Mouse (Mus musculus) embryonic stem cell, embryonic (primary cell): ENCODE results near the gene 1700020D05Rik.

Experiments used
- CTCF ChIA-PET, 4 experiments: fragments of 300-600 bp in 2 of 4; fragments of 350-600 bp in 2 of 4; sonication (Branson Sonifier 250); formaldehyde crosslinking; loops; one replicate each; lab custom pipeline; 2022; ENCODE audit warnings: inconsistent platforms in 2 of 4; lab: Charles Lee
- POLR2A ChIA-PET, 4 experiments: fragments of 300-600 bp in 2 of 4; fragments of 350-600 bp in 2 of 4; sonication (Branson Sonifier 250); formaldehyde crosslinking; loops; one replicate each; lab custom pipeline; 2022; ENCODE audit warnings: antibody characterized with exemption in 4 of 4, inconsistent platforms in 1 of 4; lab: Charles Lee

1700020D05Rik gene

GRCm38 (mm10) chr19:5473720-5474119 lies 29.9 kb downstream of the 1700020D05Rik start, which contains the start of gene Efemp2:
Gene Efemp2, plus strand, starts transcription at chr19:5473954.
- POLR2A ChIA-PET = interaction anchor here (0.5 to 28.9 kb wide), 18 partner anchors 10 to 373 kb away, joined by 3 to 735 read pairs (median 6); partner anchors contain the start of genes Mus81 (in 4 of the 4), Cfl1 (in 3 of the 4), Ccdc85b (in 2 of the 4) and Fibp (in 2 of the 4)
- CTCF ChIA-PET = interaction anchor here (0.7 to 3.3 kb wide), 10 partner anchors 10 to 240 kb away, joined by 3 to 21 read pairs (median 8); partner anchors contain the start of genes Mus81 (in 3 of the 4), Ap5b1 (in 1 of the 4) and Ccdc85b (in 1 of the 4)

- ChIA-PET CTCF (interaction anchor here (0.8 to 3.3 kb wide), 8 partner anchors 9 to 95 kb away, joined by 3 to 21 read pairs (median 6); partner anchors contain the start of genes Mus81 (in 2 of the 4), Ap5b1 (in 1 of the 4) and Ccdc85b (in 1 of the 4)), POLR2A (interaction anchor here in 3 of 4 experiments (0.7 to 28.9 kb wide), 12 partner anchors 9 to 176 kb away, joined by 3 to 735 read pairs (median 6); partner anchors contain the start of genes Cfl1 (in 3 of the 3), Mus81 (in 3 of the 3), Fibp (in 2 of the 3) and Ccdc85b (in 1 of the 3))
Measured at GRCm38 (mm10) chr19:5472857-5473256, 30.7 kb downstream of the 1700020D05Rik start.

- ChIA-PET CTCF (interaction anchor here in 3 of 4 experiments (0.7 to 1.9 kb wide), 6 partner anchors 8 to 316 kb away, joined by 3 to 7 read pairs (median 3); partner anchors contain the start of genes Fibp (in 1 of the 3) and Mus81 (in 1 of the 3)), POLR2A (interaction anchor here in 3 of 4 experiments (0.7 to 28.9 kb wide), 9 partner anchors 14 to 574 kb away, joined by 3 to 735 read pairs (median 4); partner anchors contain the start of genes Ccdc85b (in 2 of the 3), Cfl1 (in 2 of the 3) and Mus81 (in 2 of the 3))
Measured at GRCm38 (mm10) chr19:5471846-5472245, 31.7 kb downstream of the 1700020D05Rik start.

- CTCF ChIA-PET = interaction anchor here in 3 of 4 experiments (0.6 to 10.5 kb wide), 6 partner anchors 11 to 319 kb away, joined by 4 to 118 read pairs (median 6); partner anchors contain the start of genes Mus81 (in 2 of the 3), Ccdc85b (in 1 of the 3) and Cfl1 (in 1 of the 3)
- POLR2A ChIA-PET = interaction anchor here (0.6 to 28.9 kb wide), 26 partner anchors 8 to 1007 kb away, joined by 3 to 735 read pairs (median 4); partner anchors contain the start of genes Mus81 (in 4 of the 4), Ccdc85b (in 3 of the 4), Cfl1 (in 3 of the 4) and Drap1 (in 3 of the 4)
Measured at GRCm38 (mm10) chr19:5468374-5468773, 35.2 kb downstream of the 1700020D05Rik start, which contains the start of gene Ctsw. Gene Ctsw, minus strand, starts transcription at chr19:5468507.

- ChIA-PET CTCF (interaction anchor here in 1 of 4 experiments (0.6 to 10.5 kb wide), 3 partner anchors 10 to 320 kb away, joined by 3 to 118 read pairs (median 10); partner anchors contain the start of genes Ccdc85b, Cfl1 and Mus81), POLR2A (interaction anchor here in 3 of 4 experiments (0.7 to 28.9 kb wide), 9 partner anchors 10 to 167 kb away, joined by 3 to 735 read pairs (median 8); partner anchors contain the start of genes Ccdc85b (in 2 of the 3), Cfl1 (in 2 of the 3), Mus81 (in 2 of the 3) and Drap1 (in 1 of the 3))
Measured at GRCm38 (mm10) chr19:5466916-5467500, 36.6 kb downstream of the 1700020D05Rik start.

GRCm38 (mm10) chr19:5465037-5465436 lies 38.5 kb downstream of the 1700020D05Rik start:
- CTCF ChIA-PET = interaction anchor here (0.6 to 10.5 kb wide), 9 partner anchors 10 to 167 kb away, joined by 3 to 118 read pairs (median 8); partner anchors contain the start of genes Mus81 (in 3 of the 4), Ap5b1 (in 1 of the 4), Cfl1 (in 1 of the 4) and Efemp2 (in 1 of the 4)

GRCm38 (mm10) chr19:5463791-5464562 lies 39.6 kb downstream of the 1700020D05Rik start:
- CTCF ChIA-PET = interaction anchor here (0.6 to 10.5 kb wide), 60 partner anchors 8 to 410 kb away, joined by 3 to 118 read pairs (median 4); partner anchors contain the start of genes Mus81 (in 4 of the 4), AI837181 (in 1 of the 4), Ap5b1 (in 1 of the 4) and Cfl1 (in 1 of the 4)
- POLR2A ChIA-PET = interaction anchor here (0.5 to 28.9 kb wide), 57 partner anchors 10 to 986 kb away, joined by 3 to 735 read pairs (median 4); partner anchors contain the start of genes Mus81 (in 4 of the 4), Cfl1 (in 3 of the 4), Eif1ad (in 3 of the 4) and Drap1 (in 2 of the 4)

More at GRCm38 (mm10) chr19:5465037-5465436, 38.5 kb downstream of the 1700020D05Rik start:
- POLR2A ChIA-PET = interaction anchor here in 3 of 4 experiments (0.6 to 28.9 kb wide), 12 partner anchors 8 to 57 kb away, joined by 3 to 735 read pairs (median 7); partner anchors contain the start of genes Mus81 (in 3 of the 3), Cfl1 (in 2 of the 3), AI837181 (in 1 of the 3) and Ccdc85b (in 1 of the 3)

- ChIA-PET CTCF (interaction anchor here (0.6 to 10.5 kb wide), 51 partner anchors 9 to 409 kb away, joined by 3 to 118 read pairs (median 4); partner anchors contain the start of genes Mus81 (in 4 of the 4), AI837181 (in 1 of the 4), Ap5b1 (in 1 of the 4) and Cfl1 (in 1 of the 4)), POLR2A (interaction anchor here (0.5 to 28.9 kb wide), 47 partner anchors 10 to 985 kb away, joined by 3 to 735 read pairs (median 4); partner anchors contain the start of genes Mus81 (in 4 of the 4), Cfl1 (in 3 of the 4), Drap1 (in 2 of the 4) and Efemp2 (in 2 of the 4))
Measured at GRCm38 (mm10) chr19:5463212-5463611, 40.4 kb downstream of the 1700020D05Rik start.

- POLR2A ChIA-PET = interaction anchor here (1.0 to 28.9 kb wide), 13 partner anchors 9 to 166 kb away, joined by 3 to 735 read pairs (median 7); partner anchors contain the start of genes Mus81 (in 4 of the 4), Cfl1 (in 2 of the 4), Drap1 (in 2 of the 4) and AI837181 (in 1 of the 4)
- CTCF ChIA-PET = interaction anchor here in 2 of 4 experiments (2.2 to 10.5 kb wide), 2 partner anchors 27 kb away, joined by 13 to 118 read pairs; partner anchors contain the start of genes Mus81 (in 2 of the 2) and Cfl1 (in 1 of the 2)
Measured at GRCm38 (mm10) chr19:5461411-5461810, 42.2 kb downstream of the 1700020D05Rik start.

- POLR2A ChIA-PET = interaction anchor here (0.5 to 28.9 kb wide), 46 partner anchors 8 to 804 kb away, joined by 3 to 735 read pairs (median 4); partner anchors contain the start of genes Mus81 (in 4 of the 4), Cfl1 (in 3 of the 4), AI837181 (in 2 of the 4) and Drap1 (in 2 of the 4)
- CTCF ChIA-PET = interaction anchor here (0.5 to 10.5 kb wide), 16 partner anchors 9 to 326 kb away, joined by 3 to 118 read pairs (median 4); partner anchors contain the start of genes Mus81 (in 3 of the 4), Ap5b1 (in 1 of the 4) and Cfl1 (in 1 of the 4)
Measured at GRCm38 (mm10) chr19:5460465-5460911, 43.1 kb downstream of the 1700020D05Rik start, which contains the start of gene Fibp. Gene Fibp, plus strand, starts transcription at chr19:5460615.

GRCm38 (mm10) chr19:5459896-5460295 lies 43.7 kb downstream of the 1700020D05Rik start:
- POLR2A ChIA-PET = interaction anchor here (0.7 to 28.9 kb wide), 37 partner anchors 8 to 625 kb away, joined by 3 to 735 read pairs (median 5); partner anchors contain the start of genes Mus81 (in 4 of the 4), Cfl1 (in 3 of the 4), AI837181 (in 2 of the 4) and Drap1 (in 2 of the 4)
- CTCF ChIA-PET = interaction anchor here (0.5 to 10.5 kb wide), 13 partner anchors 10 to 327 kb away, joined by 3 to 118 read pairs (median 5); partner anchors contain the start of genes Mus81 (in 3 of the 4), Ap5b1 (in 1 of the 4) and Cfl1 (in 1 of the 4)

- ChIA-PET POLR2A (interaction anchor here in 3 of 4 experiments (0.9 to 28.9 kb wide), 11 partner anchors 9 to 92 kb away, joined by 3 to 735 read pairs (median 14); partner anchors contain the start of genes Cfl1 (in 3 of the 3), Mus81 (in 3 of the 3), Banf1 (in 1 of the 3) and Eif1ad (in 1 of the 3)), CTCF (interaction anchor here in 3 of 4 experiments (1.9 to 10.5 kb wide), 4 partner anchors 29 to 51 kb away, joined by 8 to 118 read pairs (median 12); partner anchors contain the start of genes Mus81 (in 3 of the 3), Cfl1 (in 1 of the 3) and Snx32 (in 1 of the 3))
Measured at GRCm38 (mm10) chr19:5459019-5459418, 44.6 kb downstream of the 1700020D05Rik start.

- ChIA-PET CTCF (interaction anchor here in 3 of 4 experiments (0.6 to 2.8 kb wide), 28 partner anchors 9 to 819 kb away, joined by 3 to 34 read pairs (median 6); partner anchors contain the start of genes Mus81 (in 2 of the 3), AI837181 (in 1 of the 3), Cfl1 (in 1 of the 3) and Ctsw (in 1 of the 3)), POLR2A (interaction anchor here (0.5 to 28.9 kb wide), 99 partner anchors 8 to 883 kb away, joined by 3 to 735 read pairs (median 4); partner anchors contain the start of genes Mus81 (in 4 of the 4), AI837181 (in 3 of the 4), Cfl1 (in 3 of the 4) and Ctsw (in 3 of the 4))
Measured at GRCm38 (mm10) chr19:5457746-5458442, 45.7 kb downstream of the 1700020D05Rik start, which contains the start of gene Ccdc85b. Gene Ccdc85b, minus strand, starts transcription at chr19:5457894.
